Mouse (Mus musculus) heart, adult 9 months (tissue): ENCODE data around the gene Phldb1.

Experiments used
- DNase-seq, 2 experiments: peaks; one replicate each; pipeline ENCODE4 v3.0.0; 2022; ENCODE audit warnings: low spot score in 2 of 2

The Phldb1 gene

DNA sequence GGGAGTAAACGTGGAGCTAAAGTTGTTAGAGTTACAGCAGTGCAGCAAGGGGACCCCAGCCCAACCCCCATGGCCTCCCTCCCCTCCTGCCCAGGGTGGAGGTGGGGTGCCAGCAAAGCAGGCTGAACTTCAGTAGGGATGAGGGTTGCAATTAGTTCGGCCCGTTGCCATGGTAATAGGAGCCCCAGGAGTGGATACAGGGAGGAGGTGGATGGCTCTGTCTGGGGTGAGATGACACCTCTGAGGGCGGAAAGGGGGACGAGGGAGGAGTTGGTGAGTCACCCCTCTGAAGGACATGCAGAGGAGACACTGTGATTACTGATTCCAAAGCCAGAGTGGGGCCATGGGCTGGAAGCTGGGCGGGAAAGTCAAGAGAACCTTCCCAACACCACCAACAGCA is 26.1 kb downstream of the Phldb1 start:
- DNase-seq: no peak

DNA sequence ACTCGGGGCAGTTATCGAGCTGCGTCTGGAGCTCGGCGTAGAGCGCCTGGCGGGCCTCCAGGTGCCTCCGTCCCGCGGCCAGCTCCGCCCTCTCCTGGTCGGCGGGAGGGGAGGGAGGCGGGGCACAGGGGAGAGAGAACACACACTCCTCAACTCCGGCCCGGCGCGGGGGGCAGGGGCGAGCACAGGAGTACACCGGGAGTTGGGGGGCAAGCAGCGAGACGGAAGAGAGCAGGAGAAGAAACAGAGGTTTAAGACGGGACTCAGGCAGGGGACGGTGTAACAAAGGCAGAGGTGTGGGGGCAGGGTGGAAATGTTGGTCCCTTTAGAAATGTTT is 26.6 kb downstream of the Phldb1 start:
- peak; percentile 73 to 83 for DNase-seq

GRCm38 (mm10) chr9:44707749-44708428 is 27.1 kb downstream of the Phldb1 start:
- no peak for DNase-seq

DNA sequence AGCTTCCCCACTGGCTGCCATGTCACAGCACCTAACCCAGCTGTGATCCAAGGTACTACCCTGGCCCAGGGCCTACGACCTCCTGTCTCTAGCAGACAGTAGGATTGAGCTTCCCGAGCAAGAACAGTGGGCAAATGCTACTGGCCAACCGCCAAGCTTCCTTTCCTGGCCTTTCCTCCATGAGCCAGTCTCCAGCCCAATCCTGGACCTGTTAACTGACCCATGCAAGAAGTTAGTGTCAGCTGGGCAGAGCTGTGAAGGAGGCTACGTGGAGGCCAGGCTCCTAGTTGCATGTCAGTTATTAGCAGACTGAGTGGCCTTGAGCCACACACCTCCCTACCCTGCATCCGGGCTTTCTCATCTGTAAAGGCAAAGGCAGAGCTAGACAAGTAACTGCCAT is 35.3 kb downstream of the Phldb1 start:
- no peak for DNase-seq

DNA sequence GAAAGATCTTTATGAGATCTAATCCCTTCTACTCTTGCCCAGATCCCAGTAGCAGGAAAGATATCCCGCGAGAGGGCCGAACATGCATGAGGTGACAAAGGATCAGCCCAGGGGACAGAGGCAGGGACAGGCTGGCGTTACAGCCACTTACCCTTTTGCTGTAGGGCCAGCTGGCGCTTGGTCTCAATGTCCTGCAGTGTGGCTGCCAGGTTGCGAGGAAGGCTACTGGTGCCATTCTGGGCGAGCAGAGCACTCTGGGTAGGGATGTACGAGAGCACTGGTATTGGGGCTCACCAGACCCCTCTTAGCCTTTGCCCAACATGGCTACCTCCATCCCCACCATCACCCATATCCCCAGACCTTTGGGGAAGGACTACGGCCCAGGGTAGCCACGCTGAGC is 35.8 kb downstream of the Phldb1 start:
- no peak for DNase-seq

DNA sequence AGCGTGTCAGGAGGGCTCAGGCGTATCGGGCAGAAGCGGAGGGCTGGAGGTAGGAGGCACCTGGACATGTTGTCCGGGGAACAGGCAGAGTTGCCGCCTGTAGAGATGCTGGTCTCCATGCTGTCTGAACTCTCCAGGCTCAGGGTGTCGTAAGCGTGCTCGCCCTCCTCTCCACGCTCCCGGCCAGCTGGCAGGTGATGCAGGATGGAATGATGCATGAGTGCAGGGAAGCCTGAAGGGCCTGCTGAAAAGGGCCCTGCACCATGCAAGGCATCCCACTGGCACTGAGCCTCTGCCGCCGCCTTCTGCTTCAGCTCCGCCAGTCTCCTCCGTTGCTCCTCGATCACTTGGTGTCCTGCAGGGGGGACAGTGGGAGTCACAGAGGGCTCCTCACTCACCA is 37.1 kb downstream of the Phldb1 start:
- DNase-seq: no peak

- no peak for DNase-seq
These were observed 41.9 kb downstream of the Phldb1 start for GRCm38 (mm10) chr9:44693071-44693470.

GRCm38 (mm10) chr9:44691671-44692520 is 43.1 kb downstream of the Phldb1 start:
- peak; percentile 83 to 84 for DNase-seq

DNA sequence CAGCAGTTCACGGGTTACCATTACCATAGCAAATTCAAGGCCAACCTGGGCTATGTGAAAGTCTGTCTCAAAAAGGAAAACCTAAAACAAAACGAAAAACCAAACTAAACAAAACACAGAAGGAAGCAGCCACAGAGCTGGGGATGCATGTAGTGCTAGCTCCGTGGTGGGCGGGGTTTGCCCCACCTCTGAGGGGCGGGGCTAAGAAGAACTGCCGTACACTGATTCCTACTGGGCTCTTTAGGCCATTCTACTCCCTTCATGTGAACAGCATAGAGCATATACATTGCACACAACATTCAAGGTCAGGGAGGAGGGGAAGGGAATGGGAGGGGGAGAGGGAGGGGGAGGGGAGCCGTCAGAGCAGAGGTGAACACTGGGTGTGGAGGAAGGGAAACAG is 44.4 kb downstream of the Phldb1 start:
- DNase-seq: no peak

DNA sequence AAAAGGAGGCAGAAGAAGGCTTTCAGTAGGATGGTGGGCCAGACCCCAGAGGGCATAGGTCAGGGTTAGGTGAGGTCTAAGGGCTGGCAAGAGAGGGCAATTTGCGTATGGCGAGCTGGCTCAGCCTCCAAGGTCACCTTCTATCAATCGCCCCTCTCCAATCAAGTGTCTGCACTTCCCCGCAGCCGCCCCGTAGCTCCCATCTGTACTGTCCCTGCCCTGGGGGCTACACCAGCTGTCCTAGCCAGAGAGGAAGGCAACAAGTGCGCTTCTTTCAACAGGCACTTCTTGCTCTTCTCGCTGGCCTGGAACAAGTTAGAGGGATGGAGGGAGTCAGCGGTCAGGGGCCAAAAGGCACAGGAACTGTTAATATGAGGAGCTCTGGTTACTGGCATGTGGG is 47.0 kb downstream of the Phldb1 start:
- DNase-seq: no peak

- DNase-seq: no peak
These were observed 48.4 kb downstream of the Phldb1 start for GRCm38 (mm10) chr9:44686638-44687037.

DNA sequence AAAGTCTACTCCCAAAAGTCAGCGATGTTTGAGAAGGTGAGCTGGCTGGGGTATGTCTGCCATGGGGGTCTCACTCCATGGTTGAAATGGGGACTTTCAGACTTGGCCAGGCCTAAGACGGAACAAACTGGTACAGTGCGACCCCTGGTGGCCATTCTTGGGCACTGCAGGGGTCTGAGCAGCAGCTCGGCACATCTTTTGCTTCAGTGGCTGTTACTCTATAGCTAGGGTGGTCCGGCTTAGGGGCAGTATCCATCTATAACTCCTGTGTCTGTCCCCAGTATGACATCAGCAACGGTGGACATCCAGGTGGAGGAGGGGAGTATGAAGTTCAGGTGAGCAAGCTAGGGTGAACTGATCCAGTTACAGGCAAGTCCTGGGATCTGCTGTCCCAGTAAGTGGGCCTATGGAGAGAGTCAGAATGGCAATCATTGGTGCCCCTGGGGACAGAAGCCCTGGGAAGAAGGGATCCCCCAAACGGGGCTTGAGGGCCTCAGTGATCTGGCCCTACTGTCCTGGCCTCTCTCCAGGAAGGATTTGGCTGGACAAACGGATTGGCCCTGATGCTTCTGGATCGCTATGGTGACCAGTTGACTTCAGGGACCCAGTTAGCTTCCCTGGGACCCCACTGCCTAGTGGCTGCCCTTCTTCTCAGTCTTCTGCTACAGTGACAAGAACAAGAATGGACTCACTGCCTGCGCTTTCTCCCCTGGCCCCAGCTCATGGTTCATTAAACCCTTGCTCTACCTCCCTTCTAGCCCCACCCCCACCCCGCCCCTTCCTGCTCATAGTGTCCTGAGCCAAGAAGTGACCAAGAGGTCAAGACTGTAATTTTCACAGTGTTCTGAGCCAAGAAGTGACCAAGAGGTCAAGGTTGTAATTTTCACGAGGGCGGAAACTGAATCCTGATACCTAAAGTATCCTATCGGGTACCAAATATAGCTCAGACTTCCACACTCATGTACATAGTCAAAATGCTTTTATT is 49.4 kb downstream of the Phldb1 start:
- peak; percentile 50 to 68 for DNase-seq

GRCm38 (mm10) chr9:44683046-44683445 is 52.0 kb downstream of the Phldb1 start:
- no peak for DNase-seq

- no peak for DNase-seq
These were observed 55.4 kb downstream of the Phldb1 start for GRCm38 (mm10) chr9:44679565-44679964.

GRCm38 (mm10) chr9:44678288-44678871 is 56.6 kb downstream of the Phldb1 start:
- no peak for DNase-seq

GRCm38 (mm10) chr9:44673005-44673404 is 62.0 kb downstream of the Phldb1 start, which contains the start of gene Treh:
Treh (plus strand) TSS chr9:44673233.
- no peak for DNase-seq

GRCm38 (mm10) chr9:44672291-44672865 is 62.6 kb downstream of the Phldb1 start:
- no peak for DNase-seq

- DNase-seq: no peak
These were observed 63.6 kb downstream of the Phldb1 start for GRCm38 (mm10) chr9:44671416-44671815.

DNA sequence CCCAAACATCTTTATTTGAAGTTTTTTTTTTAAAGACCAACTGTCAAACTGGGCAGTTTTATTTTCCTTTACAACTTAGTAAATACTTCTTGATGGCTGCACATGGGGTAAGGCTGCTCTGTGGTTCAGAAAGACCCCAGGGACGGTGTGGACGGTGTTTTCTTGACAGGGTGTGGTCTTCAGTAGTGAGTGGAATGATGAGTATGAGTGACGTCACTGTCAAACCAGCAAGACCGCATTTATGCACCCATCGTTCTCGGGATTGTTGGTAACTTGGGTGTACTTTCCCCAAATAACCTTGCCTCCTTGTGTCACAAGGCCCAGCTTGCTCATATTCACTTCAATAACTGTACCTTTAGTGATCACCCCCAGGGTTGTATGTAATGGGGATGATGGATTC is 71.3 kb downstream of the Phldb1 start:
- DNase-seq: no peak

GRCm38 (mm10) chr9:44655098-44656066 is 79.6 kb downstream of the Phldb1 start:
- peak; percentile 60 to 77 for DNase-seq
